Mouse (Mus musculus): ENCODE measurements around the gene Fopnl. TPM values are rescaled to one million over a fixed set of nuclear protein-coding genes. Genes with fewer than 3 reads are reported as not detected.

Gene Fopnl
- total and polyA plus RNA-seq, 2 experiments = 14.8 to 36.6 TPM

DNA sequence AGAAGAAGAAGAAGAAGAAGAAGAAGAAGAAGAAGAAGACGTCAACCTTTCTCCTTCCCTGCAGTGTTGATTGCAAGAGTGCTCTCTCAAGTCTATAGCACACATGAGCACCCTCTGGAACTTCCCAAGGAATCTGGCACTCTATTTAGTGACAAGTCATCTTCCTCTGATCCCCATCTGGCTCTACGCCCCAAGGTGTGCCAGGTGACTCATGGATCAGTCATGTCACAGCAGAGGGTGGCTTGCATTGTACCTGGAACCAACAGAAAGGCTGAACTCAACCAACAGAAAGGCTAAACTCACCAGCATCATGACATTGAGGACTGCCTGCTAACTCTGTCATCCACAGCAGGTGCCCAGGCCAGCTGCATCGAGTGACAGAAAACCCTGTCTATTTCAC lies 2.5 kb upstream of the Fopnl start:
- H3K27ac ChIP-seq (replicated peaks; ENCODE audit: insufficient read depth, low read depth, low read length) = no peak overlapping the region
- H3K27me3 ChIP-seq (ENCODE audit: control insufficient read depth, insufficient read depth, low read length) = no peaks in the 10 kb centered on the region
- DNase-seq (ENCODE audit: extremely low read depth, low read depth, low spot score) = no peak
- TF ChIP-seq CTCF (IDR thresholded peaks at IDR 0.05; ENCODE audit: low read depth, low read length) = no peak
- TF ChIP-seq POLR2A (IDR thresholded peaks at IDR 0.05; ENCODE audit: extremely low read depth, insufficient read depth, low read length) = no peak
- H3K36me3 ChIP-seq (ENCODE audit: control insufficient read depth, insufficient read depth, low read length) = no peaks in the 10 kb centered on the region
- WGBS = 94% methylated on average over 3 of the region's 3 CpGs
- H3K4me1 ChIP-seq (ENCODE audit: control insufficient read depth, insufficient read depth, low read length) = no peaks in the 10 kb centered on the region
- H3K9ac ChIP-seq (ENCODE audit: low read depth, low read length) = no peak overlapping the region
- H3K4me3 ChIP-seq (ENCODE audit: insufficient read depth, low read depth, low read length) = no peak overlapping the region
- H3K79me2 ChIP-seq (ENCODE audit: control insufficient read depth, insufficient read depth, low read length) = 0 out of 2 replicates have a peak, but pooled peaks cover 4% of the 10 kb centered on the region

DNA sequence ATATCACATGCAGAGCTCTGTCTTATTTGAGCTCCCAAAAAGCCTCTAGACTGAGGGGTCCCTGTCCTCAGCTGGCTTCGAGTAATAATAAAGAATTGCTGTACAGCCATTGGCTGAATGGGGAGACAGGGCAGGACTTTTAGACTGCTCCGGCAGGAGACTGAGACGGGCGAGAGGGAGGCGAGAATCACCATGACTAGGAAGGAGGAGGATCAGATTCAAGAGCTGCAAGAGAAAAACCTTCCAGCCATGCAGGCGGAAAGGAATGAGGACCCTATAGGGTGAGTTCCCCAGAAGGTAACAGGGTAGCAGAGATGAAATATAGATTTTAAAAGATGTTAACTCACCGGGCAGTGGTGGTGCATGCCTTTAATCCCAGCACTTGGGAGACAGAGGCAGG lies 4.3 kb downstream of the Fopnl start:
- Histone ChIP-seq H3K27me3 (ENCODE audit: control insufficient read depth, insufficient read depth, low read length) (no peaks in the 10 kb centered on the region), H3K4me1 (ENCODE audit: control insufficient read depth, insufficient read depth, low read length) (no peaks in the 10 kb centered on the region), H3K4me3 (ENCODE audit: insufficient read depth, low read depth, low read length) (no peak overlapping the region), H3K9ac (ENCODE audit: low read depth, low read length) (no peak overlapping the region), H3K27ac (replicated peaks; ENCODE audit: insufficient read depth, low read depth, low read length) (no peak overlapping the region), H3K36me3 (ENCODE audit: control insufficient read depth, insufficient read depth, low read length) (peaks cover 6% of the 10 kb centered on the region; the same call in 1 of the 2 replicates), H3K79me2 (ENCODE audit: control insufficient read depth, insufficient read depth, low read length) (peaks cover 7% of the 10 kb centered on the region; the same call in 1 of the 2 replicates)
- no peak for TF ChIP-seq POLR2A (IDR thresholded peaks at IDR 0.05; ENCODE audit: extremely low read depth, insufficient read depth, low read length)
- TF ChIP-seq CTCF (IDR thresholded peaks at IDR 0.05; ENCODE audit: low read depth, low read length) = no peak
- DNase-seq (ENCODE audit: extremely low read depth, low read depth, low spot score) = no peak
- 95% methylated on average over 7 of the region's 7 CpGs for WGBS

DNA sequence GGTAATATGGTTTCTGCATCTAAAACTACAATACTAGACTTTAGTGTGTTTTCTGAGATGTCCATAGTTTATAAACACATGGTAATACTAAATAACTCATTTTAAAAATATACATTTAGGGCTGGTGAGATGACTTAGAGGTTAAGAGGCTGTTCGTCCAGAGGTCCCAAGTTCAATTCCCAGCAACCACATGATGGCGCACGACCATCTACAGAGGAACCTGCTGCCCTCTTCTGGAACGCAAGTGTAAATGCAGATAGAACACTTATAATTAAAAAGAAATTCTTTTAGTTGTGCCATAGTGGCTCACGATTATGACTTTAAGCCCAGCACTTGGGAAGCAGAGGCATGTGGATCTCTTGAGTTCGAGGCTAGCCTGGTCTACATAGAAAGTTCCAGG lies 5.8 kb downstream of the Fopnl start:
- DNase-seq (ENCODE audit: extremely low read depth, low read depth, low spot score) = peak; percentile 44
- Histone ChIP-seq H3K36me3 (ENCODE audit: control insufficient read depth, insufficient read depth, low read length) (peaks cover 8% of the 10 kb centered on the region; the same call in 1 of the 2 replicates), H3K4me3 (ENCODE audit: insufficient read depth, low read depth, low read length) (no peak overlapping the region), H3K27ac (replicated peaks; ENCODE audit: insufficient read depth, low read depth, low read length) (no peak overlapping the region), H3K4me1 (ENCODE audit: control insufficient read depth, insufficient read depth, low read length) (no peaks in the 10 kb centered on the region), H3K27me3 (ENCODE audit: control insufficient read depth, insufficient read depth, low read length) (no peaks in the 10 kb centered on the region), H3K9ac (ENCODE audit: low read depth, low read length) (no peak overlapping the region), H3K79me2 (ENCODE audit: control insufficient read depth, insufficient read depth, low read length) (peaks cover 3% of the 10 kb centered on the region; the same call in 1 of the 2 replicates)
- WGBS = 77% methylated on average over 6 of the region's 6 CpGs
- no peak for TF ChIP-seq POLR2A (IDR thresholded peaks at IDR 0.05; ENCODE audit: extremely low read depth, insufficient read depth, low read length)
- peak; percentile 64 for TF ChIP-seq CTCF (IDR thresholded peaks at IDR 0.05; ENCODE audit: low read depth, low read length)

DNA sequence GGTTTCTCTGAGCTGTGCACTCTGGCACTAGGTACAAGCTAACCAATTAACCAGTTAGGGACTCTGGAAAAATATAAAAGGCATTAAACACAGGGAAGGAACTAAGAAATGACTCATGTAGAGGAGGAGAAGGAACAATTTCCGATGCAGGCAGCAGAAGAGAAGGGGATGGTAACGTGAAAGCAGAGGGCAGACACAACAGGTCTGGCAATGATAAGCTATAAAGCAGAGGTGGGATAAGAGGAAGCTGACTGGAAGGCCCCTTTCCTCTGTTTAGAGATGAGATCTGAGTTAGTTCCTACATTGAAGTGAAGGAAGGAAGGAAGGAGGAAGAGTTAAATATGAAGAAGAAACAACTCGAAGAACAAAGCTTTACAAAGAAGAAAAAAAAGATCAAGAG lies 7.4 kb downstream of the Fopnl start:
- H3K27me3 ChIP-seq (ENCODE audit: control insufficient read depth, insufficient read depth, low read length) = no peaks in the 10 kb centered on the region
- 86% methylated on average over 3 of the region's 3 CpGs for WGBS
- H3K9ac ChIP-seq (ENCODE audit: low read depth, low read length) = no peak overlapping the region
- no peak for DNase-seq (ENCODE audit: extremely low read depth, low read depth, low spot score)
- H3K4me3 ChIP-seq (ENCODE audit: insufficient read depth, low read depth, low read length) = no peak overlapping the region
- H3K27ac ChIP-seq (replicated peaks; ENCODE audit: insufficient read depth, low read depth, low read length) = no peak overlapping the region
- H3K79me2 ChIP-seq (ENCODE audit: control insufficient read depth, insufficient read depth, low read length) = peaks cover 3% of the 10 kb centered on the region; the same call in 1 of the 2 replicates
- no peaks in the 10 kb centered on the region for H3K4me1 ChIP-seq (ENCODE audit: control insufficient read depth, insufficient read depth, low read length)
- H3K36me3 ChIP-seq (ENCODE audit: control insufficient read depth, insufficient read depth, low read length) = peaks cover 8% of the 10 kb centered on the region; the same call in 1 of the 2 replicates
- no peak for TF ChIP-seq POLR2A (IDR thresholded peaks at IDR 0.05; ENCODE audit: extremely low read depth, insufficient read depth, low read length)
- no peak for TF ChIP-seq CTCF (IDR thresholded peaks at IDR 0.05; ENCODE audit: low read depth, low read length)

DNA sequence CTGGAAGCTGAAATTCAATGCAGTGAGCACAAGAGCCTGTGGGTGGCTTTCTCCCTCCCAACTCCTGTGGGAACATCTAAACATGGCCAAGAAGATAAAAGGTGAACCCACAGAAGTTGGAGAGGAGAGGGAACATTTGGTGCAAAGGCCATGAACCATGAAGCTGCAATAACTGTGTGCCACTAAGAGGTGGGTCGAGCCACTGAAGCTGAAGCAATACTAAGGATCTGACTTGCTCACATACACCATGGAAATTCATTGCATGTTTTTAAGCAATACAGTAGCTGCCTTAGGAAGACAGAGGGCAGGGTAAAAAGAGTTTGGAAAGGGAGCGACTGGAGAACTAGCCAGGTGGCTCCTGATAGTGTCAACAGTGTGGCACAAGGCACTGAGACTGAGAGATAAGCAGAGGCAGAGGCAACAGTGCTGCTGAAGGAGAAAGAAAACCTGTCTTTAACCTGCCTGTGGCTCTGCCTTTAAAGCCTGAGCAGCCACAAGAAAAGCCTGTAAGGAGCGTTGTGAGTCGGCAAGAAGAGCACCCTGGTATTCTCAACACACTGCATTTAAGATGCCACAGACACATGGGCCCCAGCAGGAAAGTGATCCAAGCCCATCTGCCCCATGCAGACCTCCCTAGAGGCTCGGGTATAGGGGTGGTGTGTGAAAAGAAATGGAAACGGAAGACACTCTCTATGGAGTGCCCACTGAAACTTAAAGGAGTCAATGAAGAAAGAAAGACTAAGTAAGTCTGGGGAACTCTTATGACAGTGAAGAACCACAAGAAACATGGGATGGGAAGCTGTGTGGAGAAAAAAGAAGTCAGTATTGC lies 8.7 kb downstream of the Fopnl start:
- DNase-seq (ENCODE audit: extremely low read depth, low read depth, low spot score) = peak; percentile 74
- Histone ChIP-seq H3K27ac (replicated peaks; ENCODE audit: insufficient read depth, low read depth, low read length) (no peak overlapping the region), H3K79me2 (ENCODE audit: control insufficient read depth, insufficient read depth, low read length) (no peaks in the 10 kb centered on the region; the same call in 1 of the 2 replicates), H3K4me1 (ENCODE audit: control insufficient read depth, insufficient read depth, low read length) (no peaks in the 10 kb centered on the region), H3K4me3 (ENCODE audit: insufficient read depth, low read depth, low read length) (no peak overlapping the region), H3K36me3 (ENCODE audit: control insufficient read depth, insufficient read depth, low read length) (peaks cover 8% of the 10 kb centered on the region; the same call in 1 of the 2 replicates), H3K9ac (ENCODE audit: low read depth, low read length) (no peak overlapping the region), H3K27me3 (ENCODE audit: control insufficient read depth, insufficient read depth, low read length) (no peaks in the 10 kb centered on the region)
- TF ChIP-seq POLR2A (IDR thresholded peaks at IDR 0.05; ENCODE audit: extremely low read depth, insufficient read depth, low read length) = no peak
- no peak for TF ChIP-seq CTCF (IDR thresholded peaks at IDR 0.05; ENCODE audit: low read depth, low read length)
- 77% methylated on average over 6 of the region's 6 CpGs for WGBS

DNA sequence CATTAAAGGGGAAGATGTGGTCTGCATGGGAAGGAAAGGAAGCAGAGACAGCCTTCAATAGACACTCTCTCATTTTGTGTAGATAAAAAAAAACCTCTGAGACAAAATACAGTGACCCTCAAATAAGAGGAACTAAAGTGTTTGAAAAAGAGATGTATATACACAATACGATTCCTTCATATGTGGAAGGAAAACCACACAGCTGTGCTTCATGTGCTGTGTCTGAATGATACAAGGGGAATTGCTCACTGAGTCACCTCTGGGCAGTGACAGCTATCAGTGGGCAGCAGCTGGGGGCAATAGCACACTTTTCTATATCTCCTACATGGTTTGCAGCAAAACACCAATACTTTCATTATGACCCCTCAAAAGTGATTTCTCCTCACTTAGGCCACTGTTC lies 9.8 kb downstream of the Fopnl start:
- H3K36me3 ChIP-seq (ENCODE audit: control insufficient read depth, insufficient read depth, low read length) = peaks cover 12% of the 10 kb centered on the region; the same call in 1 of the 2 replicates
- no peak for DNase-seq (ENCODE audit: extremely low read depth, low read depth, low spot score)
- WGBS = 95% methylated on average over 1 of the region's 1 CpGs

More for the DNA sequence above, 9.8 kb downstream of the Fopnl start:
- no peaks in the 10 kb centered on the region for H3K4me1 ChIP-seq (ENCODE audit: control insufficient read depth, insufficient read depth, low read length)
- H3K27ac ChIP-seq (replicated peaks; ENCODE audit: insufficient read depth, low read depth, low read length) = no peak overlapping the region
- H3K27me3 ChIP-seq (ENCODE audit: control insufficient read depth, insufficient read depth, low read length) = no peaks in the 10 kb centered on the region
- no peak overlapping the region for H3K9ac ChIP-seq (ENCODE audit: low read depth, low read length)
- no peak overlapping the region for H3K4me3 ChIP-seq (ENCODE audit: insufficient read depth, low read depth, low read length)
- TF ChIP-seq POLR2A (IDR thresholded peaks at IDR 0.05; ENCODE audit: extremely low read depth, insufficient read depth, low read length) (no peak), CTCF (IDR thresholded peaks at IDR 0.05; ENCODE audit: low read depth, low read length) (no peak)
- H3K79me2 ChIP-seq (ENCODE audit: control insufficient read depth, insufficient read depth, low read length) = no peaks in the 10 kb centered on the region; the same call in 1 of the 2 replicates

Measured in liver, adult 2 months (tissue).